Mouse (Mus musculus) frontal cortex, postnatal 14 days (tissue): ENCODE data around the gene Marcksl1.
A peak's percentile ranks its signal among the peaks of the same experiment; 100 is the strongest.

ENCODE experiments used
- DNase-seq, 2 experiments: peaks; one replicate each; pipeline ENCODE4 v3.0.0; 2022; ENCODE audit warnings: low spot score in 2 of 2

Marcksl1 gene

GRCm38 (mm10) chr4:129513086-129513767 lies at the start of gene Marcksl1:
Gene Marcksl1, plus strand, starts transcription at chr4:129513581.
- DNase-seq: peak; percentile 82 to 84

- no peak for DNase-seq
Observed at GRCm38 (mm10) chr4:129464286-129464815, 49.0 kb upstream of the Marcksl1 start.

GRCm38 (mm10) chr4:129476047-129476446 lies 37.3 kb upstream of the Marcksl1 start:
- no peak for DNase-seq

GRCm38 (mm10) chr4:129479863-129480262 lies 33.5 kb upstream of the Marcksl1 start:
- DNase-seq: no peak

- no peak for DNase-seq
Observed at GRCm38 (mm10) chr4:129481090-129481489, 32.3 kb upstream of the Marcksl1 start.

- DNase-seq: no peak
Observed at GRCm38 (mm10) chr4:129490972-129491880, 22.2 kb upstream of the Marcksl1 start, which contains the start of the genes Tssk3 and Fam229a. Gene Tssk3, minus strand, starts transcription at chr4:129491022. Gene Fam229a, plus strand, starts transcription at chr4:129491190.

- DNase-seq: no peak
Observed at GRCm38 (mm10) chr4:129494681-129495080, 18.7 kb upstream of the Marcksl1 start.

GRCm38 (mm10) chr4:129495672-129496562 lies 17.5 kb upstream of the Marcksl1 start:
- peak; percentile 61 to 79 for DNase-seq

GRCm38 (mm10) chr4:129496631-129497030 lies 16.8 kb upstream of the Marcksl1 start:
- DNase-seq: no peak

GRCm38 (mm10) chr4:129498941-129499340 lies 14.4 kb upstream of the Marcksl1 start:
- DNase-seq: no peak

- DNase-seq: no peak
Observed at GRCm38 (mm10) chr4:129500017-129500416, 13.4 kb upstream of the Marcksl1 start.

GRCm38 (mm10) chr4:129500607-129501566 lies 12.5 kb upstream of the Marcksl1 start:
- DNase-seq: peak in 1 of 2 experiments; percentile 68

GRCm38 (mm10) chr4:129502327-129502888 lies 11.0 kb upstream of the Marcksl1 start:
- DNase-seq: no peak

GRCm38 (mm10) chr4:129502901-129503444 lies 10.4 kb upstream of the Marcksl1 start:
- peak in 1 of 2 experiments; percentile 6 for DNase-seq

GRCm38 (mm10) chr4:129505511-129505910 lies 7.9 kb upstream of the Marcksl1 start:
- DNase-seq: no peak

GRCm38 (mm10) chr4:129507434-129508236 lies 5.7 kb upstream of the Marcksl1 start:
- DNase-seq: no peak

GRCm38 (mm10) chr4:129508237-129508515 lies 5.2 kb upstream of the Marcksl1 start:
- no peak for DNase-seq

GRCm38 (mm10) chr4:129508834-129509600 lies 4.4 kb upstream of the Marcksl1 start:
- DNase-seq: no peak
